Mouse (Mus musculus) bone marrow macrophage, adult 2 months (primary cell): ENCODE data around the gene Cacna1a.

Experiments used
- CTCF ChIP-seq: IDR thresholded peaks from 2 replicates; pipeline ENCODE4 v1.5.1; 2012; ENCODE audit warnings: low read depth, mild to moderate bottlenecking, low read length, moderate library complexity
- POLR2A ChIP-seq: IDR thresholded peaks from 2 replicates; pipeline ENCODE4 v1.6.1; 2012; ENCODE audit warnings: mild to moderate bottlenecking, low read depth, low read length, borderline replicate concordance

- no peak for TF ChIP-seq CTCF
- TF ChIP-seq POLR2A, result no peak
Observed at GRCm38 (mm10) chr8:84658951-84659350, 270.7 kb downstream of the Cacna1a start.
